Mouse (Mus musculus) lung, adult 2 months (tissue): Measurements from ENCODE around the gene Zdhhc3. TPM values are rescaled to one million over a fixed set of nuclear protein-coding genes. Genes with fewer than 3 reads are reported as not detected.
A peak's percentile ranks its signal among the peaks of the same experiment; 100 is the strongest.

Experiments
- DNase-seq: peaks from one replicate; pipeline ENCODE4 v3.0.0; 2022
- H3K4me1 ChIP-seq: fragments of 200-500 bp; 2 replicates; pipeline ENCODE4 v1.6.1; 2011; ENCODE audit warnings: low read length; ENCODE audit not compliant: control insufficient read depth, insufficient read depth
- H3K4me3 ChIP-seq: fragments of 200-500 bp; replicated peaks from 2 replicates; pipeline ENCODE3; 2011; ENCODE audit warnings: low read depth, mild to moderate bottlenecking, control low read depth, low read length; ENCODE audit errors: extremely low read depth
- CTCF ChIP-seq: fragments of 200-500 bp; IDR thresholded peaks from 2 replicates; pipeline ENCODE4 v1.5.1; 2011; ENCODE audit warnings: mild to moderate bottlenecking, low read length, control low read depth; ENCODE audit not compliant: insufficient read depth
- POLR2A ChIP-seq: fragments of 200-500 bp; IDR thresholded peaks from 2 replicates; pipeline ENCODE4 v1.6.1; 2011; ENCODE audit warnings: low read depth, mild to moderate bottlenecking, control low read depth, low read length, borderline replicate concordance; ENCODE audit errors: extremely low read depth
- WGBS: fragments of 180-500 bp; shearing (Covaris S2); methylation state at CpG from one replicate; pipeline ENCODE4 v1.1.7; 2018; 5-methylcytosine and 5-hydroxymethylcytosine counted together
- polyA plus RNA-seq: library from polyadenylated mRNA; depleted of rRNA; stranded (reverse); fragments of >200 nt; gene quantifications from 2 replicates; pipeline ENCODE4 v1.2.3, GENCODE M21; 2012

The Zdhhc3 gene
- polyA plus RNA-seq, 1 experiment = 253 TPM

GRCm38 (mm10) chr9:123123571-123124412, 10.8 kb upstream of the Zdhhc3 start:
- Histone ChIP-seq H3K4me3 (no peak overlapping the region), H3K4me1 (peaks cover 4% of the 10 kb centered on the region)
- WGBS = 76% methylated on average over 6 of the region's 6 CpGs
- TF ChIP-seq CTCF (peak; percentile 82), POLR2A (no peak)
- no peak for DNase-seq

GRCm38 (mm10) chr9:123123017-123123416, 10.0 kb upstream of the Zdhhc3 start:
- H3K4me3 ChIP-seq = no peak overlapping the region
- TF ChIP-seq POLR2A = no peak
- no peak for TF ChIP-seq CTCF
- H3K4me1 ChIP-seq = peaks cover 4% of the 10 kb centered on the region
- DNase-seq = no peak
- whole genome bisulfite sequencing = 84% methylated on average over 3 of the region's 3 CpGs

GRCm38 (mm10) chr9:123115566-123115965, 2.6 kb upstream of the Zdhhc3 start:
- WGBS = 86% methylated on average over 1 of the region's 1 CpGs
- TF ChIP-seq POLR2A (no peak), CTCF (no peak)
- Histone ChIP-seq H3K4me3 (no peak overlapping the region), H3K4me1 (peaks cover 5% of the 10 kb centered on the region)
- no peak for DNase-seq

- Histone ChIP-seq H3K4me1 (peaks cover 4% of the 10 kb centered on the region), H3K4me3 (peak overlapping the region; percentile 19)
- TF ChIP-seq CTCF (no peak), POLR2A (no peak)
- DNase-seq = no peak
- WGBS = 47% methylated on average over 6 of the region's 6 CpGs
Observed at GRCm38 (mm10) chr9:123113931-123114330, 926 bp upstream of the Zdhhc3 start.

DNA sequence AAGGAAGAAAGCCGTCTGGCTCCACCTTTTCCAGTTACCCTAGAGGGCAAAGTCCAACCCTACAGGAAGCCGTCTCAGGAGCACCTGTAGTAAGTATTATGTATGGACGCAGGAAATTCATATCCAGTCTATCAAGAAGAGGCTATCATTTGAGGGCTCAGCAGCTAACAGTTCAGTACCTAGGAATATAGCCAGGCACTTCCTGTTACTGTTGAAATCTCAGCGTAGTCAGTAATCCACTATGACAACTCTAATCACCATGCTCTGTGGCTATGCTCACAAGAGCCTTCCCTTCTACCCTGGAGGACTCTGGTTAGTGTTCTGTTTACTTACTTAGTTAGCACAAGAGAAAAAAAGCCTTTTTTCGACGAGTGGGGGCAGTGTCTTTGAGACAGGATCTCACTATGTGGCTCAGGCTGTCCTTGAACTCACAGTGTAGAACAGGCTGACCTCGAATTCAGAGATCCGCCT, 1.2 kb downstream of the Zdhhc3 start:
- TF ChIP-seq POLR2A = no peak
- TF ChIP-seq CTCF = no peak
- no peak for DNase-seq
- H3K4me3 ChIP-seq = no peak overlapping the region
- peaks cover 2% of the 10 kb centered on the region; the same call in 1 of the 2 replicates for H3K4me1 ChIP-seq
- 35% methylated on average over 8 of the region's 8 CpGs for WGBS

GRCm38 (mm10) chr9:123109188-123109587, 3.8 kb downstream of the Zdhhc3 start:
- Histone ChIP-seq H3K4me3 (no peak overlapping the region), H3K4me1 (peaks cover 5% of the 10 kb centered on the region)
- DNase-seq = no peak
- 70% methylated on average over 7 of the region's 7 CpGs for WGBS
- TF ChIP-seq POLR2A = no peak
- no peak for TF ChIP-seq CTCF

DNA sequence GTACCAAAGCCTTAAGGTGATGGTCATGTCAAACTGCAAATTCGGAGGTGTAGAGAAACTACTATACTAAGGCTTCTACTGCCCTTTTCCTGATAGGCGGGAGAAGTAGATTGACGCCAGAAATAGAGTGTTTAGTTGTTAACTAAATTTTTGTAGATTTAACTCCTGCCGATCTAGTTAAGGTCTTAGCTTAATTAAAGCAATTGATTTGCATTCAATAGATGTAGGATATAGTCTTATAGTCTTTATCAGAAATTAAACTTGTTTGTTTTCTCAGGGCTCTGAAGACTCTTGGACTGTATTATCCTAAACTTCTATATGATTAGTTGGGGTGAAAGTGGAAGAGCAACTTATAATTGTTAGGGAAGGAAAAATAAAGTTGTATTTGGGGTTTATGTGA, 5.8 kb downstream of the Zdhhc3 start:
- 76% methylated on average over 4 of the region's 4 CpGs for WGBS
- no peak overlapping the region for H3K4me3 ChIP-seq
- DNase-seq = no peak
- H3K4me1 ChIP-seq = peaks cover 8% of the 10 kb centered on the region
- no peak for TF ChIP-seq CTCF
- TF ChIP-seq POLR2A = no peak

- DNase-seq = no peak
- H3K4me3 ChIP-seq = no peak overlapping the region
- no peak for TF ChIP-seq POLR2A
- TF ChIP-seq CTCF = no peak
- H3K4me1 ChIP-seq = peaks cover 6% of the 10 kb centered on the region; the same call in 1 of the 2 replicates
Observed at GRCm38 (mm10) chr9:123104362-123104761, 8.6 kb downstream of the Zdhhc3 start.

- Histone ChIP-seq H3K4me3 (no peak overlapping the region), H3K4me1 (peaks cover 6% of the 10 kb centered on the region; the same call in 1 of the 2 replicates)
- TF ChIP-seq POLR2A (no peak), CTCF (no peak)
- no peak for DNase-seq
Observed at GRCm38 (mm10) chr9:123103425-123103824, 9.6 kb downstream of the Zdhhc3 start.

DNA sequence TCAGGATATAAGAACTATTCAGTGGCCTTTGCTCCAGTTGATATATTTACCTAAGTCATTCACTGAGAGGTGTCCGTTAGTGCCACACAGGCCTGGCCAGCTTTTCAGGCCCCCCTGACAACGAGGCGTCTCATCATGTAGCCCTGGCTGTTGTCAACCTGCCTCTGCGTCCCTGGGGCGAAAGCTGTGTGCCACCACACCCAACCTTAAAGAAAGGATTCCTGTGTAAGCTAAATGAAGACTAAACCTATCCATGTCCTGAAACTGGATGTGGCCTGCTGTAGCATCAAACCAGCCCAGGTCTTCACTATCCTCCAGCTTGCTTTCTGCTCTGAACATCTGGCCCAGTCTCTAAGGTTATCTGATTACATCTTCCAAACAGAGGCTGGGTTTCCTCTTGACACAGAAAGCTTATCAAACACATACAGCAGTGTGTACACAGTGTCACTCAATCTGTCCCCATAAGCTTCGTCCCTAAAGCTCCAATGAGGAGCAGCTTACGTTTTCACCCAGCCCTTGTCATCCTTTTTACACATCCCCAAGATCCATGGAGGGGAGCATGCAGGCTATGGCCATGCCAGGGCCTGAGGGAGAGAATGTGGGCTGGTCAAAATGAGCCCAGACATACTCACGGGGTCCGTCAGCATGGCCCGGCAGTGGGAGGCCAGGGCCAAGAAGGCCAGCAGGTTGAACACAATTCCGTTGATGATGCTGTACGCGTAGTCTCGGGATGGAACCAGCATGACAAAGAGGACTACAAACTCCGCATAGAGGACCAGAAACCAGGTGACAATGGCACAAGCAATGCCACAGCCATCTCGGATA, 13.2 kb downstream of the Zdhhc3 start:
- Histone ChIP-seq H3K4me3 (no peak overlapping the region), H3K4me1 (peaks cover 5% of the 10 kb centered on the region; the same call in 1 of the 2 replicates)
- no peak for DNase-seq
- 86% methylated on average over 16 of the region's 16 CpGs for WGBS
- TF ChIP-seq CTCF = no peak
- TF ChIP-seq POLR2A = no peak
